ENCODE assay signal across 9 mouse cellular contexts in the genomic region with DNA sequence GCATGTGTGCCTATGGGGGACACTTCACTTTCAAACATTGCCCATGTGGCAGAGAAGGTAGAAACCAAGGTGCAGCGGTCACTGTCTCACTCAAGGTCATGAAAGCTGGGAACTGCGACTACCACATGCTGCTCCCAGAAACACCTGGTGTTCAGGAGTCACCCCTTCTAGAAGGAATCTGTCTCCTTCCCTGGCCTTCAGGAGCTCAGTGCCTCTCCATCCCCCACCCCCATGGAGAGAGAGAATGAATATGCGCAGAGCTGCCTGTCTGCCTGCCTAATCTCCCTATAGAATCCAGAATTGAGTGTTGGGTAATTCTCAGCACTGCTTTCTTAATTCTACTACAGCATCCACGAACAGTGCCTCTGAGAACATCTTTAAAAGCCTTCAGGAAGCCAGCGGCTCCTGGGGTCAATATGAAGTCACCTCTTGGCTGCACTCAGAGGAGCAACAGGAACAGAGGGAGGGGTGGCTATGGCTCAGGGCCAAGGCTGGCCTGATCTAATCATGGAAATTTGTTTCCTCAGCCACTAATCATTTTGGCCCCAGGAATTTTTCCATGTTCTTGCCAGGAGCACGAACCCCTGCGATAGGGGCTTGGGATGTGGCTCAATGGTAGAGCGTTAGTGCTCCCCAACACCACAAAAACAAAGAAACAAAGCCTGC. TPM values are rescaled to one million over a fixed set of nuclear protein-coding genes. Genes with fewer than 3 reads are reported as not detected.
DNase-seq lines count a peak whose midpoint lies in the region; ATAC-seq and TF ChIP-seq lines count a peak whose summit lies in the region.
"Had no signal": no experiment of that assay in that cellular context is flagged by ENCODE, and none has a peak within 500 bp of the region (broad histone marks: within the 10 kb centered on the region; RNA-seq: fewer than 3 reads in every experiment).

No protein-coding gene starts in this region.

- 44% methylated on average over 8 of the region's 8 CpGs for WGBS in intestine, embryonic 15.5 days
- 35% methylated on average over 8 of the region's 8 CpGs for WGBS in lung, postnatal 0 days
- 43% methylated on average over 8 of the region's 8 CpGs for WGBS in forebrain, embryonic 15.5 days

- H3K4me2 ChIP-seq in intestine, embryonic 15.5 days (replicated peaks) = no peak overlapping the region
- no peak overlapping the region for H3K4me2 ChIP-seq in lung, postnatal 0 days (replicated peaks; ENCODE audit: low read depth, low read length)
- H3K4me2 ChIP-seq in forebrain, embryonic 15.5 days (replicated peaks) = no peak overlapping the region
- H3K4me2 ChIP-seq: hindbrain, embryonic 15.5 days; neural tube, embryonic 12.5 days had no signal

- TF ChIP-seq EP300 in lung, postnatal 0 days (IDR thresholded peaks at IDR 0.05) = peak; percentile 89

- H3K27me3 ChIP-seq in intestine, embryonic 15.5 days (replicated peaks) = no peaks in the 10 kb centered on the region
- H3K27me3 ChIP-seq in lung, postnatal 0 days (replicated peaks; ENCODE audit: insufficient read depth, low read length) = no peaks in the 10 kb centered on the region
- no peaks in the 10 kb centered on the region for H3K27me3 ChIP-seq in forebrain, embryonic 15.5 days
- H3K27me3 ChIP-seq: hindbrain, embryonic 15.5 days; neural tube, embryonic 12.5 days had no signal

- 0 out of 2 replicates have a peak, but pooled peaks have one; percentile 19 for ATAC-seq in intestine, embryonic 15.5 days
- ATAC-seq in lung, postnatal 0 days = peak; percentile 61
- no peak for ATAC-seq in forebrain, embryonic 15.5 days (replicated peaks)

- peaks cover 59% of the 10 kb centered on the region for H3K4me1 ChIP-seq in intestine, embryonic 15.5 days (replicated peaks)
- H3K4me1 ChIP-seq in lung, postnatal 0 days (ENCODE audit: insufficient read depth, low read depth, low read length) = peaks cover 5% of the 10 kb centered on the region
- 0 out of 2 replicates have a peak, but pooled peaks cover 4% of the 10 kb centered on the region for H3K4me1 ChIP-seq in forebrain, embryonic 15.5 days

- peak; percentile 74 for DNase-seq in adrenal gland, postnatal 14 days
- DNase-seq in gastrocnemius, adult 2 months = peak; percentile 85
- DNase-seq in lung, postnatal 0 days (ENCODE audit: low spot score) = peak; percentile 86
- DNase-seq in embryo, embryonic 10.5 days (ENCODE audit: low spot score) = no peak
- no peak for DNase-seq in right cerebral cortex, adult 2 months (ENCODE audit: low spot score in 2 of 2)

- no peak for TF ChIP-seq CTCF in gastrocnemius, adult 2 months (IDR thresholded peaks at IDR 0.05)
- no peak for TF ChIP-seq CTCF in lung, postnatal 0 days (IDR thresholded peaks at IDR 0.05)

- H3K9me3 ChIP-seq in intestine, embryonic 15.5 days = no peaks in the 10 kb centered on the region
- no peaks in the 10 kb centered on the region for H3K9me3 ChIP-seq in lung, postnatal 0 days (ENCODE audit: low read length)
- no peaks in the 10 kb centered on the region for H3K9me3 ChIP-seq in forebrain, embryonic 15.5 days
- H3K9me3 ChIP-seq: hindbrain, embryonic 15.5 days; neural tube, embryonic 12.5 days had no signal

- intact Hi-C loops in gastrocnemius, adult 2 months (cut with DNase I) = no loop called here

- no peak overlapping the region for H3K9ac ChIP-seq in intestine, embryonic 15.5 days
- no peak overlapping the region for H3K9ac ChIP-seq in lung, postnatal 0 days (replicated peaks; ENCODE audit: low read depth)
- no peak overlapping the region for H3K9ac ChIP-seq in forebrain, embryonic 15.5 days (replicated peaks)
- H3K9ac ChIP-seq: hindbrain, embryonic 15.5 days; neural tube, embryonic 12.5 days had no signal

- H3K4me3 ChIP-seq in gastrocnemius, adult 2 months = no peak overlapping the region
- no peak overlapping the region for H3K4me3 ChIP-seq in intestine, embryonic 15.5 days (replicated peaks)
- H3K4me3 ChIP-seq in lung, postnatal 0 days (ENCODE audit: low read depth, low read length) = no peak overlapping the region
- H3K4me3 ChIP-seq in forebrain, embryonic 15.5 days = no peak overlapping the region
- H3K4me3 ChIP-seq: hindbrain, embryonic 15.5 days; neural tube, embryonic 12.5 days had no signal

- H3K36me3 ChIP-seq in intestine, embryonic 15.5 days = no peaks in the 10 kb centered on the region
- H3K36me3 ChIP-seq in lung, postnatal 0 days (ENCODE audit: insufficient read depth, low read length) = no peaks in the 10 kb centered on the region
- no peaks in the 10 kb centered on the region for H3K36me3 ChIP-seq in forebrain, embryonic 15.5 days
- H3K36me3 ChIP-seq: hindbrain, embryonic 15.5 days; neural tube, embryonic 12.5 days had no signal

- peak overlapping the region; percentile 51 for H3K27ac ChIP-seq in gastrocnemius, adult 2 months
- H3K27ac ChIP-seq in intestine, embryonic 15.5 days = peak overlapping the region; percentile 7; the same call in 1 of the 2 replicates
- peak overlapping the region; percentile 35; the same call in 1 of the 2 replicates for H3K27ac ChIP-seq in lung, postnatal 0 days (ENCODE audit: low read length)
- H3K27ac ChIP-seq in forebrain, embryonic 15.5 days (replicated peaks) = no peak overlapping the region
- H3K27ac ChIP-seq: hindbrain, embryonic 15.5 days; neural tube, embryonic 12.5 days had no signal

RNA-seq across cellular contexts. Expression of gene Ror2, which starts 24.7 kb away (rescaled TPM):
- total RNA-seq in adrenal gland, postnatal 14 days (2021) = 6.7 and 8.3 TPM in 2 replicates
- total RNA-seq in gastrocnemius, adult 2 months (2021) = under 1 TPM; 0.20 to 0.84 TPM
- polyA plus RNA-seq in intestine, embryonic 15.5 days (2015; fragmentation: Nextera tagmentation; extraction: Ambion mirVana) = 18.8 and 19.3 TPM in 2 replicates
- polyA plus RNA-seq in lung, postnatal 0 days (2015; fragmentation: Nextera tagmentation; extraction: Ambion mirVana) = 5.3 and 5.5 TPM in 2 replicates
- polyA plus RNA-seq in forebrain, embryonic 15.5 days (2015; fragmentation: Nextera tagmentation; extraction: Ambion mirVana) = 3.3 and 3.8 TPM in 2 replicates

Comparison
In these comparisons a context has a peak if more than half of its experiments do, and no peak if none do; other contexts are left out.
1. DNase-seq: peak in adrenal gland, postnatal 14 days (single experiment), gastrocnemius, adult 2 months (single experiment) and lung, postnatal 0 days (single experiment); none in embryo, embryonic 10.5 days (single experiment) and right cerebral cortex, adult 2 months (0 of 2).